Mouse (Mus musculus) embryonic stem cell, embryonic (primary cell): ENCODE measurements around the gene Tfrc.

Experiments
- CTCF ChIA-PET, 4 experiments: fragments of 300-600 bp in 2 of 4; fragments of 350-600 bp in 2 of 4; sonication (Branson Sonifier 250); formaldehyde crosslinking; loops; one replicate each; lab custom pipeline; 2022; ENCODE audit warnings: inconsistent platforms in 2 of 4; lab: Charles Lee
- POLR2A ChIA-PET, 4 experiments: fragments of 300-600 bp in 2 of 4; fragments of 350-600 bp in 2 of 4; sonication (Branson Sonifier 250); formaldehyde crosslinking; loops; one replicate each; lab custom pipeline; 2022; ENCODE audit warnings: antibody characterized with exemption in 4 of 4, inconsistent platforms in 1 of 4; lab: Charles Lee

The Tfrc gene

DNA sequence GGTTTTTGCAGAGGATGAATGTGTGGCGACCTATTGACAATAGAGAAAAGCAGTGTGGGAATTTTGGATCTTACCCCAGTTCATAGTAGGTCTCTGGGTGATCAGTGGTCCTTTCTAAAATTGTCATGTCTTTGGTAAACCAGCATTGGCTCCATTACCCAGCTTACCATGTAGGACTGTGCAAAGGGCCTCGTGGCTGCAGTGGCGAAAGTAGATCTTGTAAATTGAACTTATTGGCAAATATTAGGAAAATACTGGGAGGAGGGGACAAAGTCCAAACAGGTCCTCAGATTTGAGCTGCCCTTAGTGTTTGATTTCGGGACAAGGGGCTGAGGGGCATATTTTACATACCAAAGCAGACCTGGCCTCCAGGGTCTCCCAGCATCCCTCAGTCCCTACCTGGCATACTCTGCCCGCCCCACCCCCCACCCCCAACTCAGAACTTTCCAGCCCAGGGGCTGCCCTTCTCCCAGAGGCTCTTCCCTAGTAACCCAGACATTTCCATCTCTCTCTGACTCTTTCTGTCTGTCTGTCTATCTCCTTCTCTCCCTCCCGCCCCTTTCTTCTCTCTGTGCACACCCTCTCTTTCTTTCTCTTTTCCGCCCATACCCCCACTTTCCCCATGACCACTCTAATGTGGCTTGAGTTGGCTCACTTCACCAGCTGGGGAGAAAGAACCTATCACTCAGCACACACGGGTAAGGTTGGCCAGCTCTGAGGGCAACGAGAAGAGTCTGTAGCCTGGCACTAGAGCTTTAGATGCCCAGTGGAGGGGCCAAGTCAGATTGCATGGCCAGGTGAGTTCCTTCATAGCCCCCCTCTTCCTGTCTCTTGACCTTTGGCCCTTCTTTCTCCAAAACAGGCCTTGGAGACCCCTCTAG lies 58.2 kb downstream of the Tfrc start:
- POLR2A ChIA-PET: interaction anchor here in 3 of 4 experiments (0.9 to 11.9 kb wide), 23 partner anchors 7 to 396 kb away, joined by 3 to 110 read pairs (median 7); partner anchors contain the start of genes Tfrc (in 2 of the 3), Iqcg (in 1 of the 3), Lmln (in 1 of the 3) and Tnk2 (in 1 of the 3)
- CTCF ChIA-PET: interaction anchor here in 3 of 4 experiments (0.5 to 6.7 kb wide), 15 partner anchors 10 to 462 kb away, joined by 3 to 68 read pairs (median 6); no protein-coding TSS in a partner anchor

- ChIA-PET CTCF (interaction anchor here (1.0 to 6.7 kb wide), 13 partner anchors 9 to 409 kb away, joined by 3 to 68 read pairs (median 8); no protein-coding TSS in a partner anchor), POLR2A (interaction anchor here in 2 of 4 experiments (0.6 to 11.9 kb wide), 12 partner anchors 8 to 34 kb away, joined by 3 to 110 read pairs (median 8); no protein-coding TSS in a partner anchor)
Measured at GRCm38 (mm10) chr16:32667552-32667872, 58.8 kb downstream of the Tfrc start.

DNA sequence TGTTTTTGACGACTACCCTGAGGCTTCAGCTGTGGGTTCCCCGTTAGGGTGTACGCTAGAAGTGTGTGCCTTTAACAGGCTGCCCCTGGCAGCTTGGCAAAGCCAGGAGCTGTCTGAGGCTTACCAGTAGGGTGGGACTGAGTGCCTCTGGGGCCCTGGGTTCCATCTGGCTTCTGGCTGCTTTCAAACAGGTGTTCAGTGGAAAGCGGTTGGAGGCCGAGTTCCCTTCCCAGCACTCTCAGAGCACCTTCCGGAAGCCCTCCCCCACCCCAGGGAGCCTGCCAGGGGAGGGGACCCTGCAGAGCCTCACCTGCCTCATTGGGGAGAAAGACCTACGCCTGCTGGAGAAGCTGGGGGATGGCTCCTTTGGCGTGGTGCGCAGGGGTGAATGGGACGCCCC lies 59.3 kb downstream of the Tfrc start:
- CTCF ChIA-PET: interaction anchor here (0.6 to 6.7 kb wide), 29 partner anchors 8 to 556 kb away, joined by 3 to 68 read pairs (median 5); no protein-coding TSS in a partner anchor
- POLR2A ChIA-PET: interaction anchor here (0.6 to 11.9 kb wide), 19 partner anchors 8 to 34 kb away, joined by 3 to 110 read pairs (median 5); no protein-coding TSS in a partner anchor

GRCm38 (mm10) chr16:32668472-32668871 lies 59.8 kb downstream of the Tfrc start:
- POLR2A ChIA-PET: interaction anchor here in 3 of 4 experiments (0.7 to 11.9 kb wide), 17 partner anchors 8 to 35 kb away, joined by 3 to 110 read pairs (median 7); no protein-coding TSS in a partner anchor
- CTCF ChIA-PET: interaction anchor here (0.6 to 6.7 kb wide), 29 partner anchors 8 to 556 kb away, joined by 3 to 68 read pairs (median 5); no protein-coding TSS in a partner anchor

- POLR2A ChIA-PET: interaction anchor here in 2 of 4 experiments (1.6 to 11.9 kb wide), 7 partner anchors 10 to 31 kb away, joined by 5 to 110 read pairs (median 15); no protein-coding TSS in a partner anchor
- CTCF ChIA-PET: interaction anchor here in 2 of 4 experiments (1.3 to 6.7 kb wide), 6 partner anchors 10 to 170 kb away, joined by 3 to 68 read pairs (median 20); no protein-coding TSS in a partner anchor
Measured at GRCm38 (mm10) chr16:32669243-32669642, 60.5 kb downstream of the Tfrc start.

GRCm38 (mm10) chr16:32670354-32671124 lies 61.8 kb downstream of the Tfrc start:
- POLR2A ChIA-PET: interaction anchor here in 3 of 4 experiments (0.6 to 6.3 kb wide), 10 partner anchors 8 to 218 kb away, joined by 3 to 58 read pairs (median 4); no protein-coding TSS in a partner anchor
- CTCF ChIA-PET: interaction anchor here in 1 of 4 experiments (1.1 to 6.7 kb wide), 3 partner anchors 11 to 32 kb away, joined by 3 to 68 read pairs (median 53); no protein-coding TSS in a partner anchor

DNA sequence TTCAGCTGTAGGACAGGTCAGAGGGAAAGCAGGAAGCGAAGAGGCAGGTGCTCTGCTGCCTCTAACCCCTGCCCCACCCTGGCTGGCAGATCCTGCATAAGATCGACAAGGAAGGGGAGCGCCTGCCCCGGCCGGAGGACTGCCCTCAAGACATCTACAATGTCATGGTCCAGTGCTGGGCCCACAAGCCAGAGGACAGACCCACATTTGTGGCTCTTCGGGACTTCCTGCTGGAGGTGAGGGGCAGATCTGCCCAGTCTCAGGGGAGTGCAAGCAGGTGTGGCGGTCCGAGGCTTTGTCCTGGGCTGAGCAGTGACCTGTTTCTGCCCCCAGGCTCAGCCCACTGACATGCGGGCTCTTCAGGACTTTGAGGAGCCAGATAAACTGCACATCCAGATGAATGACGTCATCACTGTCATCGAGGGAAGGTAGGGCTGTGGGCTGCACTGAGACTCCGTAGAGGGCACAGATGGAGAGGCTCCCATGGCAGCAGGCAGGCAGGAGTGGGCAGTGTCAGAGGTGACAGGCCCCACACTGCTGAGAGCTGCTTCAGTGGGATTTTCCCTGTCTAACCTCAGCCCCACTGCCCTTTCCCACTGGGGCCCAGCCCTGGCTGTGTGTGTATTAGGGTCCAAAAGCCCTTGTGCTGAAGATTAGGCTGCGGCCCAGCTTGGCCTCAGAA lies 62.6 kb downstream of the Tfrc start:
- POLR2A ChIA-PET: interaction anchor here in 1 of 4 experiments (1.5 to 2.0 kb wide), 3 partner anchors 9 to 20 kb away, joined by 3 to 9 read pairs (median 6); no protein-coding TSS in a partner anchor
- CTCF ChIA-PET: interaction anchor here in 1 of 4 experiments (0.8 to 1.1 kb wide), 3 partner anchors 11 to 33 kb away, joined by 3 to 4 read pairs (median 3); no protein-coding TSS in a partner anchor

GRCm38 (mm10) chr16:32672250-32672649 lies 63.5 kb downstream of the Tfrc start:
- POLR2A ChIA-PET: interaction anchor here in 2 of 4 experiments (0.7 to 1.5 kb wide), 5 partner anchors 10 to 63 kb away, joined by 3 to 9 read pairs (median 3); partner anchors contain the start of gene Tfrc (in 1 of the 2)
- CTCF ChIA-PET: interaction anchor here in 3 of 4 experiments (0.6 to 1.5 kb wide), 5 partner anchors 10 to 33 kb away, joined by 3 to 11 read pairs (median 4); no protein-coding TSS in a partner anchor

- ChIA-PET CTCF (interaction anchor here in 3 of 4 experiments (0.6 to 1.7 kb wide), 5 partner anchors 9 to 692 kb away, joined by 3 to 11 read pairs (median 4); no protein-coding TSS in a partner anchor), POLR2A (interaction anchor here in 2 of 4 experiments (0.6 to 1.6 kb wide), 8 partner anchors 11 to 123 kb away, joined by 3 to 6 read pairs (median 3); partner anchors contain the start of gene Tfrc (in 1 of the 2))
Measured at GRCm38 (mm10) chr16:32672861-32673560, 64.3 kb downstream of the Tfrc start.

GRCm38 (mm10) chr16:32674121-32674740 lies 65.5 kb downstream of the Tfrc start:
- ChIA-PET POLR2A (interaction anchor here in 2 of 4 experiments (0.8 to 9.5 kb wide), 6 partner anchors 8 to 65 kb away, joined by 3 to 110 read pairs (median 4); partner anchors contain the start of gene Tfrc (in 1 of the 2)), CTCF (interaction anchor here in 3 of 4 experiments (0.9 to 1.7 kb wide), 4 partner anchors 8 to 40 kb away, joined by 3 to 4 read pairs (median 4); no protein-coding TSS in a partner anchor)

GRCm38 (mm10) chr16:32677040-32677700 lies 68.5 kb downstream of the Tfrc start:
- ChIA-PET CTCF (interaction anchor here (0.6 to 2.4 kb wide), 7 partner anchors 9 to 896 kb away, joined by 3 to 8 read pairs (median 4); no protein-coding TSS in a partner anchor), POLR2A (interaction anchor here (0.5 to 9.5 kb wide), 18 partner anchors 11 to 225 kb away, joined by 3 to 110 read pairs (median 4); partner anchors contain the start of gene Tfrc (in 1 of the 4))

DNA sequence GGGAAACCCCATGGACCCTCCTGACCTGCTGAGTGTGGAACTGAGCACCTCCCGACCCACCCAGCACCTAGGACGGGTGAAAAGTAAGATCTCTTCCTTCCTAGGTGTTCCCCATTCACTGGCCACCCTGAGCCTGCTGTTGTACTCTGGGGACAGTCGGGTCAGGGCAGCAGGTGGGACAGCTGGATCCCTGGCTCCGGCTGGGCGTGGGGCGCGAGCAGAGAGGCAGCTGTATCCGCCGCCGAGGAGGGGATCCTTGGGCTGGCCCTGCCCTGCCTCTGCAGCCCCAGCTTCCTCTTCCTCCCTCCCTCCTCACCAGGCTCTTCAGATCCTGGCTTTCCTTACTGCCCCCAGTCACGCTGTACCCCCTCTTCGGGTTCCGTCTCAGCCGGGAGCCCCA lies 69.2 kb downstream of the Tfrc start:
- CTCF ChIA-PET: interaction anchor here in 1 of 4 experiments (2.4 kb wide), 1 partner anchor 10 kb away, joined by 8 read pairs; no protein-coding TSS in a partner anchor
- POLR2A ChIA-PET: interaction anchor here in 3 of 4 experiments (0.5 to 9.5 kb wide), 8 partner anchors 11 to 165 kb away, joined by 3 to 110 read pairs (median 4); no protein-coding TSS in a partner anchor

- POLR2A ChIA-PET: interaction anchor here in 2 of 4 experiments (0.6 to 9.5 kb wide), 5 partner anchors 13 to 402 kb away, joined by 3 to 110 read pairs (median 3); partner anchors contain the start of gene Rnf168 (in 1 of the 2)
- CTCF ChIA-PET: interaction anchor here in 2 of 4 experiments (0.8 to 0.9 kb wide), 3 partner anchors 15 to 208 kb away, joined by 3 read pairs; no protein-coding TSS in a partner anchor
Measured at GRCm38 (mm10) chr16:32678812-32679211, 70.1 kb downstream of the Tfrc start.

GRCm38 (mm10) chr16:32679976-32680375 lies 71.3 kb downstream of the Tfrc start:
- ChIA-PET POLR2A (interaction anchor here in 2 of 4 experiments (0.7 to 9.5 kb wide), 8 partner anchors 17 to 403 kb away, joined by 3 to 110 read pairs (median 4); partner anchors contain the start of gene Rnf168 (in 1 of the 2)), CTCF (interaction anchor here in 2 of 4 experiments (0.7 to 4.7 kb wide), 6 partner anchors 9 to 42 kb away, joined by 3 to 68 read pairs (median 3); no protein-coding TSS in a partner anchor)
